Mouse (Mus musculus) myocyte (in vitro differentiated cells): ENCODE measurements at regions not wholly inside any gene's neighbourhood (a gene's known extent, or its start where the extent isn't known, plus 50 kb on each side); places are given as distances from the start of the nearest gene placed in this dataset.

Source experiments
- H3K27me3 ChIP-seq: one replicate; pipeline ENCODE4 v1.6.1; 2011; ENCODE audit not compliant: control insufficient read depth, insufficient read depth, insufficient read length
- H3K36me3 ChIP-seq: one replicate; pipeline ENCODE4 v1.6.1; 2011; ENCODE audit not compliant: control insufficient read depth, insufficient read depth
- H3K4me2 ChIP-seq: one replicate; pipeline ENCODE4 v1.6.1; 2011; ENCODE audit warnings: low read depth, control low read depth
- H3K4me3 ChIP-seq: one replicate; pipeline ENCODE4 v1.5.1; 2011; ENCODE audit warnings: mild to moderate bottlenecking, control low read depth, moderate library complexity
- H3K79me2 ChIP-seq: one replicate; pipeline ENCODE4 v1.6.1; 2011; ENCODE audit not compliant: control insufficient read depth, insufficient read depth
- H3ac ChIP-seq: one replicate; pipeline ENCODE4 v1.6.1; 2011; ENCODE audit not compliant: control insufficient read depth, insufficient read length
- CEBPB ChIP-seq: IDR thresholded peaks from 2 replicates; pipeline ENCODE4 v1.6.1; 2011; ENCODE audit warnings: mild to moderate bottlenecking, moderate library complexity; ENCODE audit not compliant: poor library complexity, insufficient read depth, severe bottlenecking
- E2F4 ChIP-seq: IDR thresholded peaks from one replicate; pipeline ENCODE4 v1.6.1; 2011; ENCODE audit warnings: mild to moderate bottlenecking, control low read depth, moderate library complexity; ENCODE audit not compliant: insufficient read depth
- MAX ChIP-seq: IDR thresholded peaks from one replicate; pipeline ENCODE4 v1.6.1; 2011; ENCODE audit warnings: low read depth, mild to moderate bottlenecking, control low read depth
- MYOD1 ChIP-seq, 3 experiments: IDR thresholded peaks; one replicate each; pipeline ENCODE4 v1.6.1; 2011; ENCODE audit warnings: control low read depth in 2 of 3, low read depth in 2 of 3, mild to moderate bottlenecking in 2 of 3, moderate library complexity in 1 of 3; ENCODE audit not compliant: insufficient read length in 2 of 3, control insufficient read depth in 1 of 3
- MYOG ChIP-seq, 3 experiments: IDR thresholded peaks; one replicate each; pipeline ENCODE4 v1.6.1; 2011; ENCODE audit warnings: control low read depth in 2 of 3, low read depth in 2 of 3, mild to moderate bottlenecking in 2 of 3; ENCODE audit not compliant: insufficient read length in 2 of 3, control insufficient read depth in 1 of 3, insufficient read depth in 1 of 3
- POLR2A ChIP-seq: IDR thresholded peaks from one replicate; pipeline ENCODE4 v1.6.1; 2011; ENCODE audit warnings: low read depth, mild to moderate bottlenecking, control low read depth, moderate library complexity; ENCODE audit not compliant: insufficient read length
- POLR2AphosphoS2 ChIP-seq: IDR thresholded peaks from one replicate; pipeline ENCODE4 v1.6.1; 2011; ENCODE audit warnings: low read depth, control low read depth; ENCODE audit not compliant: insufficient read length
- REST ChIP-seq: IDR thresholded peaks from one replicate; pipeline ENCODE4 v1.6.1; 2011; ENCODE audit warnings: mild to moderate bottlenecking, control low read depth, moderate library complexity; ENCODE audit not compliant: insufficient read depth, insufficient read length
- SRF ChIP-seq: IDR thresholded peaks from one replicate; pipeline ENCODE4 v1.6.1; 2011; ENCODE audit warnings: low read depth; ENCODE audit not compliant: control insufficient read depth, insufficient read length
- TCF12 ChIP-seq: IDR thresholded peaks from one replicate; pipeline ENCODE4 v1.6.1; 2011; ENCODE audit warnings: mild to moderate bottlenecking, control low read depth; ENCODE audit not compliant: poor library complexity, insufficient read depth, severe bottlenecking
- TCF3 ChIP-seq: IDR thresholded peaks from one replicate; pipeline ENCODE4 v1.6.1; 2011; ENCODE audit warnings: low read depth, control low read depth; ENCODE audit not compliant: insufficient read length
- USF1 ChIP-seq: IDR thresholded peaks from one replicate; pipeline ENCODE4 v1.6.1; 2011; ENCODE audit warnings: low read depth, mild to moderate bottlenecking, control low read depth, moderate library complexity

- no peak overlapping the region for H3K4me2 ChIP-seq
- H3K36me3 ChIP-seq: no peaks in the 10 kb centered on the region
- H3ac ChIP-seq: no peak overlapping the region
- H3K4me3 ChIP-seq: no peak overlapping the region
- no peaks in the 10 kb centered on the region for H3K27me3 ChIP-seq
- no peaks in the 10 kb centered on the region for H3K79me2 ChIP-seq
- TF ChIP-seq USF1 (no peak), E2F4 (no peak), CEBPB (no peak), POLR2AphosphoS2 (no peak), TCF12 (no peak), MYOD1 (IDR thresholded peaks at IDR 0.05; ENCODE audit: control insufficient read depth in 1 of 3, insufficient read length in 2 of 3, low read depth in 2 of 3) (no peak), POLR2A (no peak), TCF3 (no peak), SRF (no peak), MYOG (IDR thresholded peaks at IDR 0.05; ENCODE audit: control insufficient read depth in 1 of 3, insufficient read depth in 1 of 3, insufficient read length in 2 of 3, low read depth in 2 of 3) (no peak), MAX (no peak), REST (no peak)
Measured at GRCm38 (mm10) chr7:137751151-137751859, 313.9 kb downstream of the Glrx3 start.

GRCm38 (mm10) chr7:137765961-137766360 lies 328.5 kb downstream of the Glrx3 start:
- Histone ChIP-seq H3K27me3 (no peaks in the 10 kb centered on the region), H3K4me3 (no peak overlapping the region), H3K4me2 (no peak overlapping the region), H3ac (no peak overlapping the region), H3K79me2 (no peaks in the 10 kb centered on the region), H3K36me3 (no peaks in the 10 kb centered on the region)
- no peak for TF ChIP-seq MAX
- no peak for TF ChIP-seq CEBPB
- no peak for TF ChIP-seq SRF
- TF ChIP-seq E2F4: no peak

GRCm38 (mm10) chr7:137766721-137767120 lies 329.3 kb downstream of the Glrx3 start:
- TF ChIP-seq MAX (no peak), POLR2A (no peak), CEBPB (no peak), MYOD1 (IDR thresholded peaks at IDR 0.05; ENCODE audit: control insufficient read depth in 1 of 3, insufficient read length in 2 of 3, low read depth in 2 of 3) (no peak), REST (no peak), E2F4 (no peak), MYOG (IDR thresholded peaks at IDR 0.05; ENCODE audit: control insufficient read depth in 1 of 3, insufficient read depth in 1 of 3, insufficient read length in 2 of 3, low read depth in 2 of 3) (no peak), TCF3 (no peak), POLR2AphosphoS2 (no peak), SRF (no peak), USF1 (no peak), TCF12 (no peak)
- H3K36me3 ChIP-seq: no peaks in the 10 kb centered on the region
- H3K4me2 ChIP-seq: no peak overlapping the region
- no peak overlapping the region for H3K4me3 ChIP-seq
- no peaks in the 10 kb centered on the region for H3K27me3 ChIP-seq
- H3ac ChIP-seq: no peak overlapping the region
- H3K79me2 ChIP-seq: no peaks in the 10 kb centered on the region

GRCm38 (mm10) chr7:137773051-137773964 lies 335.9 kb downstream of the Glrx3 start:
- Histone ChIP-seq H3K4me2 (no peak overlapping the region), H3K36me3 (no peaks in the 10 kb centered on the region), H3K4me3 (no peak overlapping the region), H3K27me3 (no peaks in the 10 kb centered on the region), H3K79me2 (no peaks in the 10 kb centered on the region), H3ac (no peak overlapping the region)
- TF ChIP-seq MYOG (IDR thresholded peaks at IDR 0.05; ENCODE audit: control insufficient read depth in 1 of 3, insufficient read depth in 1 of 3, insufficient read length in 2 of 3, low read depth in 2 of 3): no peak
- no peak for TF ChIP-seq USF1
- TF ChIP-seq REST: no peak
- TF ChIP-seq MYOD1 (IDR thresholded peaks at IDR 0.05; ENCODE audit: control insufficient read depth in 1 of 3, insufficient read length in 2 of 3, low read depth in 2 of 3): no peak
- TF ChIP-seq TCF3: no peak
- no peak for TF ChIP-seq SRF
- no peak for TF ChIP-seq MAX
- no peak for TF ChIP-seq POLR2A
- no peak for TF ChIP-seq POLR2AphosphoS2
- no peak for TF ChIP-seq CEBPB
- TF ChIP-seq E2F4: no peak
- no peak for TF ChIP-seq TCF12
